Mouse (Mus musculus): ENCODE results near the gene Mtor. TPM values are rescaled to one million over a fixed set of nuclear protein-coding genes. Genes with fewer than 3 reads are reported as not detected.

Mtor gene
- polyA plus RNA-seq, 1 experiment: 14.2 TPM

DNA sequence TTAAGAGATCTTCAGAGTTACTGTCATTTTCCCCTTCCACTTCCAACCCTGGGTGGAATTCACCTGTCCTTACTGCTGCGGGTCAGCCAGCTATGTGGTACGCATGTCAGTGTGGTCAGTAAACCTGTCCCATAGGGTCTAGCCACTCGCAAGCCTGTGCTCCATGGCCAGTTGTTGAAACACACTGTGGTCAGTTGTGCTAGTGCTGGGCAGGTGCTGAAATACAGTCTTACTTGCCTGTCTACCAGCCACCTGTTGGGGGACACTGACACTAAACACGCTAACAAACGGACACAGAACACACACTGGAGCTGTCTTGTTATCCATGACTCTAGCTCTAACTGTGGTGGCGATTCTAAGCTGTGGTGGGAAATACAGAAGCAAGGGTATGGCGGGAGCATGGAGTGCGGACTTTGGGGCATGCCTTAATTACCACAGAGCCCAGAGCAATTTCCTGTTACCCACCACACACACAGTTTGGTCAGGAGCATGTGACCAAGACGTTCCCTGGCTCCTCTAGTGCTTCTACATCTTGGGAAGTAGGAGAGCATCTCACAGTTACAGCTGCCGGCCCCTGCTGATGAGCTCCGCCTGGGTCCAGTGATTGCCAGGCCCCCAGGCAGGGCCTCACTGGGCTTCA lies 17.4 kb upstream of the Mtor start:
- 70% methylated on average over 11 of the region's 11 CpGs for WGBS
- no peaks in the 10 kb centered on the region for H3K27me3 ChIP-seq (ENCODE audit: control insufficient read depth, insufficient read depth, low read length)
- no peaks in the 10 kb centered on the region for H3K4me1 ChIP-seq (ENCODE audit: control insufficient read depth, insufficient read depth, insufficient read length)
- no peak overlapping the region for H3K27ac ChIP-seq (ENCODE audit: insufficient read depth, low read length)
- no peaks in the 10 kb centered on the region for H3K36me3 ChIP-seq (ENCODE audit: control insufficient read depth, insufficient read depth, low read length)
- no peak for TF ChIP-seq CTCF (IDR thresholded peaks at IDR 0.05; ENCODE audit: extremely low read depth, insufficient read depth, insufficient read length, insufficient replicate concordance)
- no peak for TF ChIP-seq POLR2A (IDR thresholded peaks at IDR 0.05; ENCODE audit: low read depth, low read length)
- no peak for DNase-seq (ENCODE audit: low read depth in 1 of 2, low spot score in 2 of 2)
- H3K4me3 ChIP-seq (ENCODE audit: extremely low read depth, insufficient read depth, insufficient read length): no peak overlapping the region

DNA sequence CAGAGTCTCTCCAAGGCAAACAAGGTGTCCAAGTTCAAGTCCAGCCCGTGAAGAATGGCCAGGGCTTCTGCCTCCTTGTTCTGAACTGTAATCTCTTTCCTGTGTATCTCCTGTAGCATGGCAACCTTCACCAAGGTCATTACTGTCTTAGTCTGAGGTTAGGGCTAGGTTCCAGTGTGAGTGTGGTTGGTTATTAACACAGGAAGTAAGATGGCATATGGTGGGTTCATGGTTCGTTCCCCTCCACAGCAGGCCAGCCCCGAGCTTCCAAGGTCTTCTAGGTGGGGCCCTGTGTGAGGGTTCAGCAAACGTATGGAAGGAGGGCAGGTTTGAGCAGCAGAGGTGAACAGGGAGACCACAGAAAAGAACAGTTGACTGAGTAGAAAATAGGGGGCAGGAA lies 15.9 kb upstream of the Mtor start:
- no peak overlapping the region for H3K4me3 ChIP-seq (ENCODE audit: extremely low read depth, insufficient read depth, insufficient read length)
- no peaks in the 10 kb centered on the region for H3K27me3 ChIP-seq (ENCODE audit: control insufficient read depth, insufficient read depth, low read length)
- TF ChIP-seq CTCF (IDR thresholded peaks at IDR 0.05; ENCODE audit: extremely low read depth, insufficient read depth, insufficient read length, insufficient replicate concordance) (no peak), POLR2A (IDR thresholded peaks at IDR 0.05; ENCODE audit: low read depth, low read length) (no peak)
- H3K4me1 ChIP-seq (ENCODE audit: control insufficient read depth, insufficient read depth, insufficient read length): no peaks in the 10 kb centered on the region
- DNase-seq (ENCODE audit: low read depth in 1 of 2, low spot score in 2 of 2): no peak
- peaks cover 3% of the 10 kb centered on the region; the same call in 1 of the 2 replicates for H3K36me3 ChIP-seq (ENCODE audit: control insufficient read depth, insufficient read depth, low read length)
- H3K27ac ChIP-seq (ENCODE audit: insufficient read depth, low read length): no peak overlapping the region
- WGBS: 41% methylated on average over 4 of the region's 4 CpGs

- no peaks in the 10 kb centered on the region for H3K4me1 ChIP-seq (ENCODE audit: control insufficient read depth, insufficient read depth, insufficient read length)
- no peaks in the 10 kb centered on the region for H3K27me3 ChIP-seq (ENCODE audit: control insufficient read depth, insufficient read depth, low read length)
- TF ChIP-seq POLR2A (IDR thresholded peaks at IDR 0.05; ENCODE audit: low read depth, low read length) (no peak), CTCF (IDR thresholded peaks at IDR 0.05; ENCODE audit: extremely low read depth, insufficient read depth, insufficient read length, insufficient replicate concordance) (no peak)
- 92% methylated on average over 18 of the region's 18 CpGs for WGBS
- no peak overlapping the region for H3K27ac ChIP-seq (ENCODE audit: insufficient read depth, low read length)
- peaks cover 3% of the 10 kb centered on the region; the same call in 1 of the 2 replicates for H3K36me3 ChIP-seq (ENCODE audit: control insufficient read depth, insufficient read depth, low read length)
- DNase-seq (ENCODE audit: low read depth in 1 of 2, low spot score in 2 of 2): no peak
- no peak overlapping the region for H3K4me3 ChIP-seq (ENCODE audit: extremely low read depth, insufficient read depth, insufficient read length)
Observed at GRCm38 (mm10) chr4:148433336-148433735, 15.1 kb upstream of the Mtor start.

DNA sequence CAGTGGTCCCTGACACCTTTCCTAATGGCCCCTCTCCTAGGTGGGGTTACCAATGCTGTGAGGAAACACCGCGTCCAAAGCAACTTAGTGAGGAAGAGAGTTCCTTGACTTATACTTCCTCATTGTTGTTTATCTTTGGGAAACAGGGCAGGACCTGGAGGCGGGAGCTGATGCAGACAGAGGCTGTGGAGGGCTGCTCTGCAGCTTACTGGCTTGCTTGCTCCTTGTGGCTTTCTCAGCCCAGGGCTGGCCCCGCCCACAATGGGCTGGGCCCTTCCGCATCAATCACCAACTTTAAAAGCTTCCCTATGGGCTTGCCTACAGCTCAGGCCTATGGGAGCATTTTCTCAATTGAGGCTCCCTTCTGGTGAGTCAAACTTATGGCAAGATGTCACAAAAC lies 14.6 kb upstream of the Mtor start:
- Histone ChIP-seq H3K4me1 (ENCODE audit: control insufficient read depth, insufficient read depth, insufficient read length) (no peaks in the 10 kb centered on the region), H3K36me3 (ENCODE audit: control insufficient read depth, insufficient read depth, low read length) (peaks cover 3% of the 10 kb centered on the region; the same call in 1 of the 2 replicates), H3K4me3 (ENCODE audit: extremely low read depth, insufficient read depth, insufficient read length) (no peak overlapping the region), H3K27me3 (ENCODE audit: control insufficient read depth, insufficient read depth, low read length) (no peaks in the 10 kb centered on the region), H3K27ac (ENCODE audit: insufficient read depth, low read length) (no peak overlapping the region)
- DNase-seq (ENCODE audit: low read depth in 1 of 2, low spot score in 2 of 2): no peak
- 96% methylated on average over 5 of the region's 5 CpGs for WGBS
- no peak for TF ChIP-seq POLR2A (IDR thresholded peaks at IDR 0.05; ENCODE audit: low read depth, low read length)
- TF ChIP-seq CTCF (IDR thresholded peaks at IDR 0.05; ENCODE audit: extremely low read depth, insufficient read depth, insufficient read length, insufficient replicate concordance): no peak

DNA sequence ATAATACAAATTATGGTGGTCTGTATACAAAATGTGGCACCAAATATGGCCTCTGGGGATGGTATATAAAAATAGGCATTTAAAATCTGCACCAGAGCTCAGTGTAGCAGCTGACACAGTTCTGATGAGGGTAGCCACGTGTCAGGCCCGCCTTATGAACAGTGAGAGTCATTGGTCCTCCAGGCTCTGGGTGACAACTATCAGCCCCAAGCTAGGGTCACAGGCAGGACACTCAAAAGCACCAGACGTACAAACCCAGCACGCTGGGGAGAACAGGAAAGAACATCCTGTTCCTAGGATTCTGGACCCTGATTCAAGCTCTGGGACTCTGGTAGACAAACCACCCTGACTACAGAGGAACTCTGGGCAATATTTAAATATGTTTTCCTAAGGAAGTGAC lies 13.9 kb upstream of the Mtor start:
- no peak for TF ChIP-seq POLR2A (IDR thresholded peaks at IDR 0.05; ENCODE audit: low read depth, low read length)
- TF ChIP-seq CTCF (IDR thresholded peaks at IDR 0.05; ENCODE audit: extremely low read depth, insufficient read depth, insufficient read length, insufficient replicate concordance): no peak
- no peak for DNase-seq (ENCODE audit: low read depth in 1 of 2, low spot score in 2 of 2)
- Histone ChIP-seq H3K4me3 (ENCODE audit: extremely low read depth, insufficient read depth, insufficient read length) (no peak overlapping the region), H3K36me3 (ENCODE audit: control insufficient read depth, insufficient read depth, low read length) (peaks cover 3% of the 10 kb centered on the region; the same call in 1 of the 2 replicates), H3K4me1 (ENCODE audit: control insufficient read depth, insufficient read depth, insufficient read length) (no peaks in the 10 kb centered on the region), H3K27me3 (ENCODE audit: control insufficient read depth, insufficient read depth, low read length) (no peaks in the 10 kb centered on the region), H3K27ac (ENCODE audit: insufficient read depth, low read length) (no peak overlapping the region)
- WGBS: 87% methylated on average over 4 of the region's 4 CpGs

- no peak overlapping the region for H3K4me3 ChIP-seq (ENCODE audit: extremely low read depth, insufficient read depth, insufficient read length)
- 98% methylated on average over 3 of the region's 3 CpGs for WGBS
- H3K36me3 ChIP-seq (ENCODE audit: control insufficient read depth, insufficient read depth, low read length): peaks cover 3% of the 10 kb centered on the region; the same call in 1 of the 2 replicates
- H3K27ac ChIP-seq (ENCODE audit: insufficient read depth, low read length): no peak overlapping the region
- TF ChIP-seq CTCF (IDR thresholded peaks at IDR 0.05; ENCODE audit: extremely low read depth, insufficient read depth, insufficient read length, insufficient replicate concordance) (no peak), POLR2A (IDR thresholded peaks at IDR 0.05; ENCODE audit: low read depth, low read length) (no peak)
- H3K4me1 ChIP-seq (ENCODE audit: control insufficient read depth, insufficient read depth, insufficient read length): no peaks in the 10 kb centered on the region
- no peaks in the 10 kb centered on the region for H3K27me3 ChIP-seq (ENCODE audit: control insufficient read depth, insufficient read depth, low read length)
- DNase-seq (ENCODE audit: low read depth in 1 of 2, low spot score in 2 of 2): no peak
Observed at GRCm38 (mm10) chr4:148435106-148435505, 13.3 kb upstream of the Mtor start.

DNA sequence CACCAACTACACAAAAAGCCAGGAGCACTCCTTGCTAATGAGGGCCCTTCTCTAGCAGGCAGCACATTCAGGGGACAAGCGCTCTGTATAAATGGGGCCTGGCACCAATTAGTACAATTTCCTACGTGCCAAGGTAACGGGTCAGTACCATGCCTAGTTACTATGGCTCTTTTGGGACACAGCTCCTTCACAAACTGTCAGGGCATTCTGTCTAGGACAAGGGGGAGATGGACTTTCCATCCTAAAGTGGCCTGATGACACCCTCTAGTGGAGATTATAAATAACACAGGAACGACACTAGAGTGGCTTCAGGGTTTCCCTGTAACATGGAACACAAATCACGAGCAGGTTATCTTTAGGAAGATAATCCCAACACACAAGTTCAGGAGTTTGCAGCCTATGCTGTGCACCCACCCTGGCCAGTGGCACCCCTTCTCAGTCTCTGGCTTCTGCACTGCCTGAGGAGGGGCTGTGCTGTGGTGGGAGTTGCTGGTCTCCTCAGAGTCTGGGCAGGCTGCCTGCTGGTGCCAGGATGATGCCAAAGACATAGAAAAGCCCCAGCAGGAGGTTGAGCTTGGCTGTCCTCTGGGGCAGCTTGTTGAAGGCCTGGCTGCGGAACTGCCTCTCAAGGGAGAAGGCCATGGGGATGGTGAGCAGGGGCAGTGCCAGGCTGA lies 12.6 kb upstream of the Mtor start:
- TF ChIP-seq POLR2A (IDR thresholded peaks at IDR 0.05; ENCODE audit: low read depth, low read length) (no peak), CTCF (IDR thresholded peaks at IDR 0.05; ENCODE audit: extremely low read depth, insufficient read depth, insufficient read length, insufficient replicate concordance) (no peak)
- H3K27ac ChIP-seq (ENCODE audit: insufficient read depth, low read length): no peak overlapping the region
- H3K36me3 ChIP-seq (ENCODE audit: control insufficient read depth, insufficient read depth, low read length): peaks cover 3% of the 10 kb centered on the region; the same call in 1 of the 2 replicates
- no peaks in the 10 kb centered on the region for H3K27me3 ChIP-seq (ENCODE audit: control insufficient read depth, insufficient read depth, low read length)
- no peaks in the 10 kb centered on the region for H3K4me1 ChIP-seq (ENCODE audit: control insufficient read depth, insufficient read depth, insufficient read length)
- no peak for DNase-seq (ENCODE audit: low read depth in 1 of 2, low spot score in 2 of 2)
- H3K4me3 ChIP-seq (ENCODE audit: extremely low read depth, insufficient read depth, insufficient read length): no peak overlapping the region
- 80% methylated on average over 6 of the region's 6 CpGs for WGBS

Measured in spleen, adult 2 months (tissue).